Mouse (Mus musculus) limb, embryonic 14.5 days (tissue): Measurements from ENCODE around the gene Slc23a4. TPM values are rescaled to one million over a fixed set of nuclear protein-coding genes. Genes with fewer than 3 reads are reported as not detected.

Experiments used
- ATAC-seq: fragments of 200-750 bp; cut with Nextera tagmentation; 2 replicates; pipeline ENCODE4 v1.8.0; 2017; ENCODE audit warnings: low read depth, moderate number of reproducible peaks, moderate TSS enrichment; ENCODE audit not compliant: low FRiP score
- DNase-seq: peaks from one replicate; pipeline ENCODE4 v3.0.0-alpha.2; 2015; ENCODE audit warnings: low spot score
- H3K27ac ChIP-seq: fragments of 300-500 bp; sonication (generic); replicated peaks from 2 replicates; pipeline ENCODE4 v1.5.1; 2014; ENCODE audit warnings: low read depth, mild to moderate bottlenecking, low read length, moderate library complexity, mixed read lengths
- H3K27me3 ChIP-seq: fragments of 300-500 bp; sonication (generic); 2 replicates; pipeline ENCODE4 v1.6.1; 2014; ENCODE audit warnings: low read length, mixed read lengths; ENCODE audit not compliant: control insufficient read depth, insufficient read depth
- H3K36me3 ChIP-seq: fragments of 300-500 bp; sonication (generic); 2 replicates; pipeline ENCODE4 v1.6.1; 2014; ENCODE audit warnings: mild to moderate bottlenecking, low read length, moderate library complexity, mixed read lengths; ENCODE audit not compliant: control insufficient read depth, insufficient read depth
- H3K4me1 ChIP-seq: fragments of 300-500 bp; sonication (generic); 2 replicates; pipeline ENCODE4 v1.6.1; 2014; ENCODE audit warnings: antibody characterized with exemption, low read length, mixed read lengths; ENCODE audit not compliant: control insufficient read depth, insufficient read depth
- H3K4me2 ChIP-seq: fragments of 300-500 bp; sonication (generic); replicated peaks from 2 replicates; pipeline ENCODE4 v1.6.1; 2014; ENCODE audit warnings: low read depth, mild to moderate bottlenecking, low read length, moderate library complexity; ENCODE audit not compliant: severe bottlenecking
- H3K4me3 ChIP-seq: fragments of 300-500 bp; sonication (generic); replicated peaks from 2 replicates; pipeline ENCODE4 v1.5.1; 2014; ENCODE audit warnings: low read length
- H3K9ac ChIP-seq: fragments of 300-500 bp; sonication (generic); 2 replicates; pipeline ENCODE4 v1.6.1; 2014; ENCODE audit warnings: mild to moderate bottlenecking, low read depth, low read length, moderate library complexity; ENCODE audit not compliant: severe bottlenecking
- H3K9me3 ChIP-seq: fragments of 300-500 bp; sonication (generic); 2 replicates; pipeline ENCODE4 v1.6.1; 2016; ENCODE audit warnings: low read length; ENCODE audit not compliant: control insufficient read depth
- POLR2A ChIP-seq: fragments of 200-500 bp; IDR thresholded peaks from 2 replicates; pipeline ENCODE4 v1.8.0; 2012; ENCODE audit warnings: inconsistent platforms, mild to moderate bottlenecking, moderate library complexity, borderline replicate concordance; ENCODE audit not compliant: insufficient read depth, insufficient read length; ENCODE audit errors: extremely low read depth
- WGBS: fragments of 180-500 bp; shearing (Covaris S2); extraction: QIAGEN DNeasy Blood & Tissue Kit; methylation state at CpG from one replicate; pipeline ENCODE4 v1.1.7; 2014; 5-methylcytosine and 5-hydroxymethylcytosine counted together
- polyA plus RNA-seq, 2 experiments: library from polyadenylated mRNA; depleted of rRNA in 1 of 2; stranded (reverse) in 1 of 2; unstranded in 1 of 2; fragments of >200 nt; fragmentation: Nextera tagmentation in 1 of 2; extraction: Ambion mirVana in 1 of 2; gene quantifications; 2 replicates each; pipeline versions ENCODE4 v1.2.1 to v1.2.3; 2012 to 2014

Slc23a4 gene
- polyA plus RNA-seq, 2 experiments: 0.73 to 2.1 TPM

- Histone ChIP-seq H3K9me3 (no peaks in the 10 kb centered on the region), H3K9ac (no peak overlapping the region), H3K4me3 (no peak overlapping the region), H3K27me3 (no peaks in the 10 kb centered on the region), H3K36me3 (no peaks in the 10 kb centered on the region), H3K4me1 (0 out of 2 replicates have a peak, but pooled peaks cover 2% of the 10 kb centered on the region), H3K4me2 (no peak overlapping the region), H3K27ac (no peak overlapping the region)
- no peak for TF ChIP-seq POLR2A
- no peak for DNase-seq
- ATAC-seq: no peak
- 56% methylated on average over 9 of the region's 9 CpGs for WGBS
Measured at GRCm38 (mm10) chr6:34980661-34981060, 7.5 kb downstream of the Slc23a4 start.

- no peak overlapping the region for H3K9ac ChIP-seq
- H3K4me3 ChIP-seq: no peak overlapping the region
- 0 out of 2 replicates have a peak, but pooled peaks cover 2% of the 10 kb centered on the region for H3K4me1 ChIP-seq
- 75% methylated on average over 3 of the region's 3 CpGs for WGBS
- H3K36me3 ChIP-seq: no peaks in the 10 kb centered on the region
- H3K9me3 ChIP-seq: no peaks in the 10 kb centered on the region
- no peak overlapping the region for H3K4me2 ChIP-seq
- H3K27me3 ChIP-seq: no peaks in the 10 kb centered on the region
- no peak for ATAC-seq
- DNase-seq: no peak
- no peak for TF ChIP-seq POLR2A
- no peak overlapping the region for H3K27ac ChIP-seq
Measured at GRCm38 (mm10) chr6:34979291-34979690, 8.9 kb downstream of the Slc23a4 start.

GRCm38 (mm10) chr6:34971181-34971580 lies 17.0 kb downstream of the Slc23a4 start:
- Histone ChIP-seq H3K4me2 (no peak overlapping the region), H3K27ac (no peak overlapping the region), H3K36me3 (no peaks in the 10 kb centered on the region), H3K27me3 (no peaks in the 10 kb centered on the region), H3K9me3 (no peaks in the 10 kb centered on the region), H3K9ac (no peak overlapping the region), H3K4me1 (no peaks in the 10 kb centered on the region), H3K4me3 (no peak overlapping the region)
- 13% methylated on average over 3 of the region's 3 CpGs for WGBS
- ATAC-seq (no peak), DNase-seq (no peak)
- TF ChIP-seq POLR2A: no peak

DNA sequence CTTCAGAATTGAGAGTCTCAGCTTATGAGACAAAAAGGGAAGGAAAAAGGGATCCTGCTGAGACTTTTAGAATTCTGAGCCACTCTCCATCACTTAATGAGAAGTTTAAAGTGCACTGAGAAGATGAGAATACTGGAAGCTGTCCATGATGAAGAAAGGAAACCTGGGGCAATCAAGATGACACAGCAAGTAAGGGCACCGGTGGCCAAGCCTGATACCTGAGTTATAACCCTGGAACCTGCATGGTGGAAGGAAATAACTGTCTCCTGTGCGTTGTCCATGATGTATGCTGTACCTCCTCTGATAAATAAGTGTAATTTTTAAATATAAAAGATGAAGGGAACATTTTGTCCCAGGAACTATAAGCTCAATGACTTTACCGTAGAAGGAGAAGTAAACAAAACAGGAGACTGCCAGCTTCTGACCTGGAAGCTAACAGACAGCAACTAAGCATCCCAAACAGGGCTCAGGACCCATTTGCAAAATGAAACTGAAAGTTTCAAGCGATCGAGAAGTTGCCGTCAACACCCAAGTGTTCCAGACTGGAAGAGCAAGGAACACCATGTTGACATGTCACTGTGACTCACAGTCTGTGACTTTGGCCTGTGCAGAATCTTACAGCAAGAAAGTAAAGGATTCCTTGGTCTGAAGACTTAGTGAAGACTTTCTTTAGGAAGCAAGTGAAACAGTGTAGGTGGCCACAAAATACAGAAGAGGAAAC lies 22.2 kb downstream of the Slc23a4 start:
- Histone ChIP-seq H3K27me3 (no peaks in the 10 kb centered on the region), H3K4me1 (no peaks in the 10 kb centered on the region), H3K4me3 (no peak overlapping the region), H3K4me2 (no peak overlapping the region), H3K27ac (no peak overlapping the region), H3K36me3 (no peaks in the 10 kb centered on the region), H3K9me3 (no peaks in the 10 kb centered on the region), H3K9ac (no peak overlapping the region)
- WGBS: 81% methylated on average over 6 of the region's 6 CpGs
- no peak for TF ChIP-seq POLR2A
- ATAC-seq: no peak
- no peak for DNase-seq

- no peak overlapping the region for H3K27ac ChIP-seq
- H3K9ac ChIP-seq: no peak overlapping the region
- 88% methylated on average over 2 of the region's 2 CpGs for WGBS
- H3K4me1 ChIP-seq: no peaks in the 10 kb centered on the region
- no peaks in the 10 kb centered on the region for H3K36me3 ChIP-seq
- H3K4me2 ChIP-seq: no peak overlapping the region
- no peak overlapping the region for H3K4me3 ChIP-seq
- no peaks in the 10 kb centered on the region for H3K27me3 ChIP-seq
- ATAC-seq (no peak), DNase-seq (no peak)
- no peaks in the 10 kb centered on the region for H3K9me3 ChIP-seq
- TF ChIP-seq POLR2A: no peak
Measured at GRCm38 (mm10) chr6:34964550-34964949, 23.7 kb downstream of the Slc23a4 start.
